Mouse (Mus musculus) layer of hippocampus, postnatal 14 days (tissue): ENCODE data around the gene Pidd1. TPM values are rescaled to one million over a fixed set of nuclear protein-coding genes. Genes with fewer than 3 reads are reported as not detected.
A peak's percentile ranks its signal among the peaks of the same experiment; 100 is the strongest.

Experiments used
- DNase-seq, 2 experiments: peaks; one replicate each; pipeline ENCODE4 v3.0.0; 2021 to 2022; ENCODE audit warnings: low spot score in 2 of 2, mixed read lengths in 1 of 2
- long read RNA-seq, 2 experiments: library from polyadenylated mRNA; stranded (forward); transcript quantifications; one replicate each; pipeline ENCODE4 v2.0.0; 2021
- total RNA-seq, 2 experiments: library from RNA; stranded (reverse); gene quantifications; 2 replicates each; pipeline ENCODE4 v1.2.3; 2021

The Pidd1 gene
- total RNA-seq = 1 to 10 TPM; 1.9 TPM
- long read RNA-seq, experiment 1 = 0 reads
- long read RNA-seq, experiment 2 = 0 reads

GRCm38 (mm10) chr7:141443828-141444237 is at the start of gene Pidd1:
Gene Pidd1, minus strand, starts transcription at chr7:141444025.
- no peak for DNase-seq

- DNase-seq = no peak
Measured at GRCm38 (mm10) chr7:141492738-141493137, 48.9 kb upstream of the Pidd1 start.

- no peak for DNase-seq
Measured at GRCm38 (mm10) chr7:141491151-141491550, 47.3 kb upstream of the Pidd1 start.

DNA sequence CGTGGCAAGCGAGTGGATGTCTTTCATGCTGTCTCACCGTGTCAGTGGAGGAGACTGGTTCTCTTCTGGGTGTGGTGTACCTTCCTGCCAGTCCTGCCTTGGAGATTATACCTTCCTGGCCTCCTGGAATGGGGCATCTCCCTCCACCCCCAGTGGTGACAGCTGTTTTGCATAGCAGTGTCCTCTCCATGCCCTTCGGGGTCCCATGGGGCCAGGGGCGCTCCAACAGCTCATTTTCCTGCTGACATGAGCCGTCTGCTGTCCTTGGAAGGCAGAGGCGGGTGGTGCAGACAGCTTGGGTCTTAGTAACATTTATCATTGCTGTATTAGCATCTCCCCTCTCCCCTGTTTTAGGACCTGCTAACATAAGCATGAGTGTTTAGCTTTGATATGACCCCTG is 43.3 kb upstream of the Pidd1 start:
- DNase-seq = no peak

DNA sequence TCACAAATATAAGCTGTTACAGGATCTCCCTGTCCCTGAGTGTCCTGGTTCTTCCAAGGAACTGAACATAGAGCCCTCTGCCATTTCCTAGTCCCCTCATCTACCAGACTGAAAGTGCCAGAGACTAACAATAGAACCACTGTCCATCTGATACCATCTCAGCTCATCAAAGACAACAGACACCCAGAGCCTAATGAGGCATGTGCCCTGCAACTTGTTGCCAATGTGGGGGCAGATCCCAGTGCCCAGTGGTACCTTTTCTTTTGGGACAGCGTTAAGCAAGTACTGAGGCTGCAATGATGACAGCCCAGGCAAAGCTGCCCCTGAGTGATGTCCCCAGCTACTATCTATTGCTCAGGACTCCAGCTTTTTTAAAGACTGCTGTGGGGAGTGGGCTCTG is 42.4 kb upstream of the Pidd1 start:
- DNase-seq = no peak

- no peak for DNase-seq
Measured at GRCm38 (mm10) chr7:141485606-141486005, 41.8 kb upstream of the Pidd1 start.

DNA sequence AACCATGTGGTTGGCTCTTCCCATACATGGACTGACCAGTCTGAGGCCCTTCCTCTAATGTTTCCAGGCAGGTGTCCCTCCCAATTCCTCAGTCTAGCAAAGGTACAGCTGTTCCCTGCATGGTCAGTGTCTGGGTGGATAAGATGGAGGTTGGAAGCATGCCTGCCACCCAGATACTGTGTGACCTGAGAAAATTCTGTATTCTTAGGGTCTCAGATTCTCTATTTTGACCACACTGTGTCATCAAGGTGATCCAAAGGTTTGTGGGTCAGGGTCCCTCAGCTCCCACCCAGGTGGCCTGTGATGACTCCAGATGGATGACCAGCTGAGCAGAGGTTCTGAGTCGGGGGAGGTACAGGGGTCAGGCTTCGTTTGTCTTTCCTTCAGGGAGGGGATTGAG is 41.4 kb upstream of the Pidd1 start:
- no peak for DNase-seq

DNA sequence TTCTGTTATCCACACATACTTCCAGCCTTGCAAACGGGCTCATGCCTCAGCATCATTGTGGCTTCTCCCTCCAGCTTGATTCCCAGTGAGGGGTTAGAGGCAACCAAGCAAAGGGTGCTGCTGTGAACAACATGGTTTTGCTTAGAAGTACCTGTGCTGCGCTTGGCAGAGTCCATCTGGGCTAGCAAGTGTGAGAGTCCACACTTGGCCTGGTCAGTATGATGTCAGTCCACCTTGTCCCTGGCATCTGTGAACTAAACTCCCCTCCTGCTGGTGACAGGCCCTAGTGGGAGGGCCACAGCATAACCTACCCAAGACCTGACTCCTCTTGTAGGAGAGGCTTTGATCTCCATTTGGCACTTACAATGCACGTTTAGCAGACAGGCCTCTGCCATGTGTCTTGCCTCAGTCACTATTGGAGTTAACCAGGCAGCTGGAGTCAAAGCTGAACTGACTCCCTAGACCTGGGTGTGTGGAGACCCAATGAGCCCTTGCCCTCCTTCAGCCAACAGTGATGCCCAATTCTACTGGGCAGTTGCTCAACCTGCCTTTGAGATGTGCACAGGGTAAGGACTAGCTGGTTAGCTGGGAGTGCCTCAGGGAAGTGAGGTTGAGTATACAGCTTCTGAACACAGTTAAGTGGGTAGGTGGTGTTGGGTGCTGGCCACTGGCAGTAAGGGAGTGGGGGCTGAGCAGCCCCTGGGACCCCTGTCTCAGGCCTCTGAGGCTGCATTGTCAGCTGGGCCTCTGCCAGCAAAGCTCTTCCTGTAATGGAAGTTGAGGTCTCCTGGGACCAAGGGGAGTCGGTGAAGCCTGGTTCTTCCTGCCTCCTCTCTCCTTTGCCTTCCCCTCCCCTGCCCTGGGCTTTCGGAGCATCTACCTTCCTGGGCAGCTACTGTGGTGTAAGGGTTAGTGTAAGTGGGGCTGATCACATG is 40.6 kb upstream of the Pidd1 start:
- DNase-seq = no peak

DNA sequence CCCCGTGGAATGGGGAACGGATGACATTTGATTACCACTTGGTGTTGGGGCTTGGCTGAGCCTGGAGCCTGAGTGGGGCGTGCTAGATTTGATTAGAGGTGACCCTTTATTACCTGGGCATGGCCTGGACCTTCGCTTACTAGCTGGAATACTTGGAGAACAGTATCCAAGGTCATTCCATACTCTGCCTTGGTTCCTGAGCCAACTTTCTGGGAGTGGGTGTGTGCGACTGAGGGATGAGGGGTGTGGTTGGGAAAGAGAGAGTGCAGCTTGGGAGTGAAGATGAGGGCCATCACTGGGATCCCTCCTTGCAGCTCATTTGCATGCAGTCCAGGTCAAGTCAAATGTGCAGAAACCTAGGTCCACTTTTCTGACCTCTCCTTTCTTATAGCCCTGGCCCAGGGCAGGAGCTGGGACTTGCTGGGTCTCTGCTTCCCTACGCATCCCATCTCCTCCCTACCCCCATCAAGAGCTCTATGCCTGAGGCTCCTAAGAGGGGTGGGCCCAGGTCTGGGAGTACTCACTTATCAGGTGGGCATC is 39.4 kb upstream of the Pidd1 start:
- no peak for DNase-seq

DNA sequence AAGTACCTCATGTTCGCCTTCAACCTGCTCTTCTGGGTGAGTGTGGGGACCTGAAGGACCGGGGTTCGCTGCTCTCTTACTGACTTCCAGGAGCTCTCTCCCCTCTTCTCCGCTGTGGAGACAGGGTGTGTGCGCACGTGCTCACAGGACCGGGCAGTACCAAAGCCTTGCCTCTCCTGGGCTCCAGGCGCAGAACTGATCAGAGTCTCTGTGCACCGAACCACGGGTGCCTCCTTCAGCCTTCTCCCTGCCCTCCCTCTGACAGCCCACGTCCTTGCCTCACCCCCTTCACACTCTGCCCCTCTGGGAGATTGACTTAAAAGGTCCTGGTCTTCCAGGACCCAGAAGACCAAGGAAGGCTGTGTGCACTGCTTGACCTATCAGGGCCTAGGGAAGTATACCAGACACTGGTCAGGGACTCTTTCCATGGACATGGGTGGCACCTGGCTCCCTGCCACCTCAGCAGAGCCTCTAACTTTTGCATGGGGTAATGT is 38.8 kb upstream of the Pidd1 start:
- DNase-seq = no peak

GRCm38 (mm10) chr7:141481498-141482401 is 37.9 kb upstream of the Pidd1 start:
- DNase-seq = no peak

DNA sequence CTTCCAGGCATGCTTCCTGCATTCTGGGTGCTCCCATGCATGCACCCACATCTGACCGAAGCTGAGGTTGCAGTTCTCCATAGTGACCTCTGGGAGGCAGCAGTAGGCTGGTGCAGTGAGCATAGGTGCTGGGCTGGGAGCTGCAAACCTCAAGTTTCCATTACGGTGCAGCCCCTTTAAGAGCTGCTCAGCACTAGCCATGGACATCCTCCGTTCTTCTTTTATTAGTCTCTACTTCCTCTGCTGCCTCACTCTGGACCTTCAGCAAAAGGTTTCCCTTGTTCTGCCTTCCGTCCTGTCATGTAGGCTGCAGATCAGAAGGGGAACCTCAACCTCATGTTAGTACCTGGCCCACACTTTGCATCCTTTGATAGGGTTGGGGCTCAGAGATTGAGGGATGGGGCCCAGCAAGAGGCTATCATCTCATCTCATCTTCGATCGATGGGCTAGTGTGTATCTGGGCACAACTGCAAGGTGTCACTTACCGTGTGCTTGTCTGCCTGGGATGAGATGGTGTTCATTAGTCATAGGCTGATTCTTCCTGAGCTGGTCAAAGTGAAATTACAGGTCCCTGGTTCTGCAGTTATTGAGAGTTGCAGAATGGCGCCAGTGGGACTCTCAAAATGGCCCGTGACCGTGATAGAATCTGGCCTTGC is 37.1 kb upstream of the Pidd1 start:
- peak; percentile 72 to 78 for DNase-seq

GRCm38 (mm10) chr7:141478270-141478748 is 34.5 kb upstream of the Pidd1 start:
- DNase-seq = no peak

GRCm38 (mm10) chr7:141477578-141478269 is 33.9 kb upstream of the Pidd1 start:
- DNase-seq = no peak

GRCm38 (mm10) chr7:141476981-141477370 is 33.2 kb upstream of the Pidd1 start:
- DNase-seq = no peak

GRCm38 (mm10) chr7:141476226-141476980 is 32.6 kb upstream of the Pidd1 start:
- DNase-seq = no peak

- DNase-seq = no peak
Measured at GRCm38 (mm10) chr7:141475805-141476158, 32.0 kb upstream of the Pidd1 start.

DNA sequence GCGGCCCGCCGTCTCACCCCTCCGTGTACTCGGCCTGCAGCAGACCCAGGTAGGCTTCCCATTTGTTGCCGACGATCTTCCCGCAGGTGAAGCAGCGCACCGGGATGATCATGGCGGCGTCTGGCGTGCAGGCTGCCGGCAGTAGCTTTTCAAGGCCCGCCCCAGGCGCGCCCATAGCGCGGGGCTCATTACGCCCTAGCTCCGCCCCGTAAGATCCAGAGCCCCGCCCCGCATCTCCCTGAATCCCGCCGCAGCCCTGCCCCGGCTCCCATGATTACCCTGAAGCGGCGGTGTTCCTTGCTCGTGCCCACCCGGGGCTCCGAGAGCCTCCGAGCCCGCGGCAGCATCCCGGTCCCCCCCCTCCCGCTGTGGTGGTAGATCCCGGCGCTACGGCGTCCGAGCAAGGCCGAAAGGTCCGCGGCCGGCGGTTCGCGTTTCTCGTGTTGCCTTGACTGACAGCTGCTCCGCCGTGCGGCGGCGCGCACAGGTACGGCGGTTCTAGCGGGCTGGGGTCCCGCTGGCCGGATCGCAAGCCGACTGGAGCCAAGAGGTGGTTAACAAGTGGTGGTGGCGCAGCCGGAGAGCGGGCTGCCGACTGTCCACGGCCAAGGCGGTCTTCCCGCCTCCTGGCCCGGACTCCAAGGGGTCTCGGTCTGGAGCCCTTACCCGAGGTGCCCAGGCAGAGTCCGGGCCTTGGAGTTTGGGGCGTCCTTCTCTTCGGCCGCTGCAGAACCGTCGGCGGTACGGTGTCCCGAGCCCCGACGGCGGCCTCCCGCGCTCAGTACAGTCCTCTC is 31.4 kb upstream of the Pidd1 start, which contains the start of the genes Polr2l and Tspan4:
Polr2l (minus strand) TSS at position 122 of the 794 bp plus-strand sequence.
Tspan4 (plus strand) TSS at position 230 of the 794 bp plus-strand sequence.
- peak; percentile 82 to 92 for DNase-seq
